Mouse (Mus musculus): Measurements from ENCODE around the gene Snap29. TPM values are rescaled to one million over a fixed set of nuclear protein-coding genes. Genes with fewer than 3 reads are reported as not detected.

Gene Snap29
- total and polyA plus RNA-seq, 3 experiments = 21.6 to 47.0 (median 37.4) TPM

GRCm38 (mm10) chr16:17460254-17460653 lies 54.5 kb downstream of the Snap29 start:
- Histone ChIP-seq H3K4me1 (ENCODE audit: control insufficient read depth in 1 of 2, insufficient read depth in 2 of 2) (peaks cover 13 to 79% of the 10 kb centered on the region in 2 experiments), H3K9ac (ENCODE audit: insufficient read depth, low read depth) (no peak overlapping the region), H3K27ac (ENCODE audit: insufficient read depth, low read depth) (no peak overlapping the region), H3K4me2 (ENCODE audit: insufficient read depth, low read depth, poor library complexity, severe bottlenecking) (no peak overlapping the region), H3K36me3 (replicated peaks in 1 of 2; ENCODE audit: control insufficient read depth in 1 of 2, insufficient read depth in 1 of 2, low read length in 1 of 2) (peaks cover 15 to 72% of the 10 kb centered on the region in 2 experiments), H3K9me3 (replicated peaks; ENCODE audit: low read length) (no peaks in the 10 kb centered on the region), H3K79me2 (replicated peaks; ENCODE audit: control insufficient read depth, extremely low read depth, insufficient read depth, poor library complexity, severe bottlenecking) (peaks cover 78% of the 10 kb centered on the region), H3K4me3 (replicated peaks in 1 of 3; ENCODE audit: low read depth in 2 of 3, low read length in 2 of 3, poor library complexity in 1 of 3) (no peak overlapping the region), H3K27me3 (replicated peaks) (no peaks in the 10 kb centered on the region)
- dilution Hi-C loops (cut with MboI; ENCODE audit: extremely low pct_ligation_motif_present, extremely low pct_unique_long_range_greater_than_20kb, low sequenced_read_pairs) (no loop called here), in situ Hi-C loops (cut with MboI; ENCODE audit: low pct_ligation_motif_present, low pct_unique_long_range_greater_than_20kb, low sequenced_read_pairs) (no loop called here)
- TF ChIP-seq RCOR1 (conservative IDR thresholded peaks at IDR 0.05; ENCODE audit: low read depth, low read length) (no peak), ZMIZ1 (IDR thresholded peaks at IDR 0.05; ENCODE audit: low read depth, low read length) (no peak), CTCF (conservative IDR thresholded peaks at IDR 0.05 in 1 of 2, IDR thresholded peaks at IDR 0.05 in 1 of 2; ENCODE audit: low read depth in 2 of 2, low read length in 2 of 2) (peak; percentile 36 to 82; a peak in 3 of 4 replicates), SIN3A (IDR thresholded peaks at IDR 0.05; ENCODE audit: low read length) (no peak), EP300 (IDR thresholded peaks at IDR 0.05; ENCODE audit: low read length) (no peak), MYC (IDR thresholded peaks at IDR 0.05; ENCODE audit: low read depth, low read length) (peak; percentile 68), SMC3 (IDR thresholded peaks at IDR 0.05; ENCODE audit: low read depth, low read length) (peak; percentile 71), RAD21 (IDR thresholded peaks at IDR 0.05; ENCODE audit: low read depth, low read length) (peak; percentile 78), USF1 (IDR thresholded peaks at IDR 0.05; ENCODE audit: low read depth, low read length) (no peak), MXI1 (IDR thresholded peaks at IDR 0.05; ENCODE audit: low read depth, low read length) (no peak)
- DNase-seq (ENCODE audit: extremely low read depth) = peak; percentile 65

- Histone ChIP-seq H3K9ac (ENCODE audit: insufficient read depth, low read depth) (no peak overlapping the region), H3K4me3 (replicated peaks in 1 of 3; ENCODE audit: low read depth in 2 of 3, low read length in 2 of 3, poor library complexity in 1 of 3) (no peak overlapping the region), H3K9me3 (replicated peaks; ENCODE audit: low read length) (no peaks in the 10 kb centered on the region), H3K27ac (ENCODE audit: insufficient read depth, low read depth) (no peak overlapping the region), H3K4me2 (ENCODE audit: insufficient read depth, low read depth, poor library complexity, severe bottlenecking) (no peak overlapping the region; the same call in 1 of the 2 replicates), H3K79me2 (replicated peaks; ENCODE audit: control insufficient read depth, extremely low read depth, insufficient read depth, poor library complexity, severe bottlenecking) (peaks cover 73% of the 10 kb centered on the region), H3K4me1 (ENCODE audit: control insufficient read depth in 1 of 2, insufficient read depth in 2 of 2) (peaks cover 10 to 68% of the 10 kb centered on the region in 2 experiments), H3K27me3 (replicated peaks) (no peaks in the 10 kb centered on the region), H3K36me3 (replicated peaks in 1 of 2; ENCODE audit: control insufficient read depth in 1 of 2, insufficient read depth in 1 of 2, low read length in 1 of 2) (peaks cover 8 to 70% of the 10 kb centered on the region in 2 experiments)
- DNase-seq (ENCODE audit: extremely low read depth) = no peak
- TF ChIP-seq NELFE (IDR thresholded peaks at IDR 0.05; ENCODE audit: low read depth, low read length) = no peak
- TF ChIP-seq MEF2A (IDR thresholded peaks at IDR 0.05; ENCODE audit: borderline replicate concordance, low read depth, low read length) = no peak
- no peak for TF ChIP-seq EP300 (IDR thresholded peaks at IDR 0.05; ENCODE audit: low read length)
- dilution Hi-C loops (cut with MboI; ENCODE audit: extremely low pct_ligation_motif_present, extremely low pct_unique_long_range_greater_than_20kb, low sequenced_read_pairs) (no loop called here), in situ Hi-C loops (cut with MboI; ENCODE audit: low pct_ligation_motif_present, low pct_unique_long_range_greater_than_20kb, low sequenced_read_pairs) (no loop called here)
Observed at GRCm38 (mm10) chr16:17461596-17461995, 55.8 kb downstream of the Snap29 start.

GRCm38 (mm10) chr16:17463184-17463583 lies 57.4 kb downstream of the Snap29 start:
- H3K9me3 ChIP-seq (replicated peaks; ENCODE audit: low read length) = no peaks in the 10 kb centered on the region
- dilution Hi-C loops (cut with MboI; ENCODE audit: extremely low pct_ligation_motif_present, extremely low pct_unique_long_range_greater_than_20kb, low sequenced_read_pairs) = no loop called here
- in situ Hi-C loops (cut with MboI; ENCODE audit: low pct_ligation_motif_present, low pct_unique_long_range_greater_than_20kb, low sequenced_read_pairs) = no loop called here
- peak; percentile 69 for DNase-seq (ENCODE audit: extremely low read depth)
- no peaks in the 10 kb centered on the region for H3K27me3 ChIP-seq (replicated peaks)
- H3K4me2 ChIP-seq (ENCODE audit: insufficient read depth, low read depth, poor library complexity, severe bottlenecking) = no peak overlapping the region
- H3K9ac ChIP-seq (ENCODE audit: insufficient read depth, low read depth) = no peak overlapping the region
- peaks cover 10 to 62% of the 10 kb centered on the region in 2 experiments for H3K4me1 ChIP-seq (ENCODE audit: control insufficient read depth in 1 of 2, insufficient read depth in 2 of 2)
- peaks cover 60% of the 10 kb centered on the region for H3K79me2 ChIP-seq (replicated peaks; ENCODE audit: control insufficient read depth, extremely low read depth, insufficient read depth, poor library complexity, severe bottlenecking)
- H3K36me3 ChIP-seq (replicated peaks in 1 of 2; ENCODE audit: control insufficient read depth in 1 of 2, insufficient read depth in 1 of 2, low read length in 1 of 2) = peaks cover 7 to 68% of the 10 kb centered on the region in 2 experiments
- no peak for TF ChIP-seq MXI1 (IDR thresholded peaks at IDR 0.05; ENCODE audit: low read depth, low read length)
- peak; percentile 22; the same call in 1 of the 2 replicates for TF ChIP-seq ELF1 (IDR thresholded peaks at IDR 0.05; ENCODE audit: low read depth, low read length)
- no peak overlapping the region for H3K4me3 ChIP-seq (replicated peaks in 1 of 3; ENCODE audit: low read depth in 2 of 3, low read length in 2 of 3, poor library complexity in 1 of 3)
- no peak overlapping the region for H3K27ac ChIP-seq (ENCODE audit: insufficient read depth, low read depth)
